In genomic region chr10:115406393-115406792, GRCm38 (mm10) we compare ENCODE assay signal across 8 mouse cellular contexts. TPM values are rescaled to one million over a fixed set of nuclear protein-coding genes. Genes with fewer than 3 reads are reported as not detected.
DNase-seq lines count a peak whose midpoint lies in the region; ATAC-seq and TF ChIP-seq lines count a peak whose summit lies in the region.

No protein-coding gene starts in this region.

- H3K27me3 ChIP-seq in kidney, adult 2 months (replicated peaks; ENCODE audit: control insufficient read depth, insufficient read depth, low read length): no peaks in the 10 kb centered on the region
- H3K27me3 ChIP-seq in kidney, embryonic 14.5 days (ENCODE audit: control insufficient read depth, insufficient read depth, low read length): no peaks in the 10 kb centered on the region

- no peak overlapping the region for H3K4me2 ChIP-seq in kidney, embryonic 14.5 days (replicated peaks; ENCODE audit: low read depth, low read length)

- H3K27ac ChIP-seq in kidney, adult 2 months (ENCODE audit: insufficient read depth, low read depth, low read length): no peak overlapping the region
- H3K27ac ChIP-seq in kidney, embryonic 14.5 days (ENCODE audit: low read depth, low read length): no peak overlapping the region
- H3K27ac ChIP-seq in left cerebral cortex, adult 2 months: no peak overlapping the region

- no peaks in the 10 kb centered on the region for H3K4me1 ChIP-seq in kidney, adult 2 months (ENCODE audit: control insufficient read depth, insufficient read depth, low read length)
- no peaks in the 10 kb centered on the region for H3K4me1 ChIP-seq in kidney, embryonic 14.5 days (ENCODE audit: control insufficient read depth, insufficient read depth, low read length)

- H3K9ac ChIP-seq in kidney, embryonic 14.5 days (ENCODE audit: low read depth, low read length): no peak overlapping the region

- TF ChIP-seq CTCF in kidney, adult 2 months (conservative IDR thresholded peaks at IDR 0.05; ENCODE audit: insufficient read depth, insufficient read length, low read depth, low read length): peak; percentile 69
- TF ChIP-seq CTCF in left cerebral cortex, adult 2 months (IDR thresholded peaks at IDR 0.05): peak; percentile 83

- ATAC-seq in kidney, embryonic 14.5 days (ENCODE audit: low FRiP score, low TSS enrichment): no peak

- no peak for TF ChIP-seq POLR2A in kidney, adult 2 months (IDR thresholded peaks at IDR 0.05; ENCODE audit: low read depth, low read length)

- peak; percentile 49 for DNase-seq in kidney, adult 2 months
- DNase-seq in adipocyte (ENCODE audit: low spot score): peak; percentile 63
- peak; percentile 79 for DNase-seq in embryo, embryonic 10.5 days (ENCODE audit: low spot score)
- peak; percentile 58 to 61 for DNase-seq in heart, postnatal 14 days
- DNase-seq in left cerebral cortex, adult 2 months (ENCODE audit: extremely low spot score in 1 of 2, low spot score in 2 of 2): peak; percentile 41 to 52
- DNase-seq in natural killer cell, adult 2 months (ENCODE audit: low spot score in 2 of 2): peak; percentile 31 to 59
- peak; percentile 64 for DNase-seq in thymus, postnatal 14 days

- intact Hi-C loops in heart, postnatal 14 days (cut with DNase I): loop anchor here (2.0 kb wide), 1 partner anchor 210 kb away; no protein-coding TSS in a partner anchor
- intact Hi-C loops in left cerebral cortex, adult 2 months (cut with DNase I): loop anchor here (5.0 kb wide), 1 partner anchor 211 kb away; no protein-coding TSS in a partner anchor

- WGBS in kidney, adult 2 months: 63% methylated on average over 6 of the region's 6 CpGs
- 72% methylated on average over 6 of the region's 6 CpGs for WGBS in kidney, embryonic 14.5 days

- no peaks in the 10 kb centered on the region for H3K9me3 ChIP-seq in kidney, embryonic 14.5 days (ENCODE audit: control insufficient read depth, low read length)

- no peak overlapping the region for H3K4me3 ChIP-seq in kidney, adult 2 months (ENCODE audit: insufficient read depth, low read depth, low read length)
- no peak overlapping the region for H3K4me3 ChIP-seq in kidney, embryonic 14.5 days (ENCODE audit: low read length)
- H3K4me3 ChIP-seq in left cerebral cortex, adult 2 months: no peak overlapping the region

- H3K36me3 ChIP-seq in kidney, adult 2 months (ENCODE audit: control insufficient read depth, insufficient read depth, low read length): peaks cover 19% of the 10 kb centered on the region
- H3K36me3 ChIP-seq in kidney, embryonic 14.5 days (ENCODE audit: control insufficient read depth, insufficient read depth, low read length): peaks cover 81% of the 10 kb centered on the region

RNA-seq across cellular contexts. Expression of gene Zfc3h1, which starts 21.6 kb away (rescaled TPM):
- polyA plus RNA-seq in kidney, adult 2 months (2012; rRNA removed): 15.5 and 18.4 TPM in 2 replicates
- 29.2 and 31.1 TPM in 2 replicates for polyA plus RNA-seq in kidney, embryonic 14.5 days (2014; fragmentation: Nextera tagmentation; extraction: Ambion mirVana)
- 10 to 100 TPM; 21.8 to 25.4 TPM for total RNA-seq in heart, postnatal 14 days (2021)
- 10 to 100 TPM; 54.6 to 61.2 TPM for total RNA-seq in left cerebral cortex, adult 2 months (2021)

RNA-seq across cellular contexts. Expression of gene Thap2, which starts 22.1 kb away (rescaled TPM):
- 7.4 and 7.6 TPM in 2 replicates for polyA plus RNA-seq in kidney, adult 2 months (2012; rRNA removed)
- 21.5 and 25.1 TPM in 2 replicates for polyA plus RNA-seq in kidney, embryonic 14.5 days (2014; fragmentation: Nextera tagmentation; extraction: Ambion mirVana)
- total RNA-seq in heart, postnatal 14 days (2021): 10 to 100 TPM; 10.3 to 11.1 TPM
- 10 to 100 TPM; 13.0 to 14.5 TPM for total RNA-seq in left cerebral cortex, adult 2 months (2021)

RNA-seq across cellular contexts. Expression of gene Tmem19, which starts 44.1 kb away (rescaled TPM):
- polyA plus RNA-seq in kidney, adult 2 months (2012; rRNA removed): 68.5 and 84.0 TPM in 2 replicates
- 18.8 and 35.5 TPM in 2 replicates for polyA plus RNA-seq in kidney, embryonic 14.5 days (2014; fragmentation: Nextera tagmentation; extraction: Ambion mirVana)
- 10 to 100 TPM; 14.9 to 17.7 TPM for total RNA-seq in heart, postnatal 14 days (2021)
- 10 to 100 TPM; 38.3 to 40.2 TPM for total RNA-seq in left cerebral cortex, adult 2 months (2021)
